Mouse (Mus musculus) liver, adult 2 months (tissue): ENCODE measurements around the gene Srm. TPM values are rescaled to one million over a fixed set of nuclear protein-coding genes. Genes with fewer than 3 reads are reported as not detected.

Experiments
- DNase-seq: peaks from one replicate; pipeline ENCODE4 v3.0.0-alpha.2; 2011; ENCODE audit warnings: low read depth, low spot score; ENCODE audit errors: extremely low read depth
- H3K27ac ChIP-seq: fragments of 200-500 bp; replicated peaks from 2 replicates; pipeline ENCODE4 v1.5.1; 2012; ENCODE audit warnings: low read depth, mild to moderate bottlenecking, control low read depth, inconsistent platforms, low read length; ENCODE audit not compliant: insufficient read depth
- H3K27me3 ChIP-seq: fragments of 200-500 bp; 2 replicates; pipeline ENCODE4 v1.6.1; 2012; ENCODE audit warnings: mild to moderate bottlenecking, moderate library complexity, low read length, inconsistent platforms; ENCODE audit not compliant: control insufficient read depth, insufficient read depth
- H3K36me3 ChIP-seq: fragments of 200-500 bp; 2 replicates; pipeline ENCODE4 v1.6.1; 2012; ENCODE audit warnings: low read length, inconsistent platforms; ENCODE audit not compliant: control insufficient read depth, insufficient read depth
- H3K4me1 ChIP-seq: fragments of 200-500 bp; 2 replicates; pipeline ENCODE4 v1.6.1; 2011; ENCODE audit warnings: low read length; ENCODE audit not compliant: control insufficient read depth, insufficient read depth
- H3K4me3 ChIP-seq: fragments of 200-500 bp; 2 replicates; pipeline ENCODE4 v1.5.1; 2011; ENCODE audit warnings: low read depth, mild to moderate bottlenecking, control low read depth, low read length, moderate library complexity; ENCODE audit not compliant: insufficient read depth
- H3K79me2 ChIP-seq: fragments of 200-500 bp; 2 replicates; pipeline ENCODE4 v1.6.1; 2012; ENCODE audit warnings: inconsistent platforms, mild to moderate bottlenecking, low read length, moderate library complexity; ENCODE audit not compliant: control insufficient read depth, insufficient read depth
- H3K9ac ChIP-seq: fragments of 200-500 bp; 2 replicates; pipeline ENCODE4 v1.6.1; 2012; ENCODE audit warnings: low read depth, mild to moderate bottlenecking, control low read depth, inconsistent platforms, low read length
- CTCF ChIP-seq: fragments of 200-500 bp; IDR thresholded peaks from 2 replicates; pipeline ENCODE4 v1.5.1; 2011; ENCODE audit warnings: low read depth, low read length, control low read depth
- POLR2A ChIP-seq: fragments of 200-500 bp; IDR thresholded peaks from 2 replicates; pipeline ENCODE4 v1.6.1; 2011; ENCODE audit warnings: low read length, control low read depth; ENCODE audit not compliant: insufficient read depth; ENCODE audit errors: extremely low read depth
- WGBS: fragments of 180-500 bp; shearing (Covaris S2); methylation state at CpG from one replicate; pipeline ENCODE4 v1.1.7; 2018; 5-methylcytosine and 5-hydroxymethylcytosine counted together
- polyA plus RNA-seq: library from polyadenylated mRNA; depleted of rRNA; stranded (reverse); fragments of >200 nt; gene quantifications from 2 replicates; pipeline ENCODE4 v1.2.3, GENCODE M21; 2012
- total RNA-seq: library from RNA; depleted of rRNA; stranded (reverse); fragments of >200 nt; gene quantifications from 2 replicates; pipeline ENCODE4 v1.2.3, GENCODE M21; 2014

Srm gene
- total and polyA plus RNA-seq, 2 experiments, result 11.1 to 39.5 TPM

DNA sequence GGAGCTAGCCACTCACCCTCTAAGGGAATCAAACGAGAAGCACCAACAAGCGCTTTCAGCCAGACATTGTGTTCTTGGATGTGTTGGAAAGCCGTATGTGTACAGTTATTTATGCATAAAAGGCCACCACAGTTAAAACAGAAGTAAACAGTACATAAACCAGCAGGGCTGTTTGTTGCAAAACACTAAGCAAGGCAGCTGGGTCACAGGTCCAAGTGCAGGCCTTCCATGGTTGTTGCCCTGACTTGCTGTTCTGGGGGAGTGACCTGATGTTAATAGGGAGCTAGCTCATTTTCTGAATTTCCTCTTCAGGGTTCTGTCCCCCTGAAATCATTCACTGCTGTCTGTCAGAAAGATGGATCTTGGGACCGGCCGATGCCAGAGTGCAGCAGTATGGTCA is 18.5 kb downstream of the Srm start:
- WGBS, result 59% methylated on average over 5 of the region's 5 CpGs
- Histone ChIP-seq H3K4me3 (no peak overlapping the region), H3K27ac (peak overlapping the region; percentile 63)

GRCm38 (mm10) chr4:148610631-148611364 is 19.5 kb downstream of the Srm start:
- Histone ChIP-seq H3K79me2 (no peaks in the 10 kb centered on the region), H3K27ac (no peak overlapping the region; the same call in 1 of the 2 replicates), H3K27me3 (no peaks in the 10 kb centered on the region), H3K4me3 (no peak overlapping the region), H3K4me1 (peaks cover 10% of the 10 kb centered on the region), H3K36me3 (peaks cover 64% of the 10 kb centered on the region), H3K9ac (no peak overlapping the region)
- no peak for DNase-seq
- 58% methylated on average over 5 of the region's 5 CpGs for WGBS
- no peak for TF ChIP-seq CTCF
- TF ChIP-seq POLR2A, result no peak

More for the DNA sequence above, 18.5 kb downstream of the Srm start:
- no peaks in the 10 kb centered on the region for H3K27me3 ChIP-seq
- no peak overlapping the region for H3K9ac ChIP-seq
- no peaks in the 10 kb centered on the region for H3K79me2 ChIP-seq
- peak; percentile 80 for DNase-seq
- TF ChIP-seq POLR2A, result no peak
- TF ChIP-seq CTCF, result no peak
- H3K36me3 ChIP-seq, result peaks cover 56% of the 10 kb centered on the region
- peaks cover 10% of the 10 kb centered on the region for H3K4me1 ChIP-seq

DNA sequence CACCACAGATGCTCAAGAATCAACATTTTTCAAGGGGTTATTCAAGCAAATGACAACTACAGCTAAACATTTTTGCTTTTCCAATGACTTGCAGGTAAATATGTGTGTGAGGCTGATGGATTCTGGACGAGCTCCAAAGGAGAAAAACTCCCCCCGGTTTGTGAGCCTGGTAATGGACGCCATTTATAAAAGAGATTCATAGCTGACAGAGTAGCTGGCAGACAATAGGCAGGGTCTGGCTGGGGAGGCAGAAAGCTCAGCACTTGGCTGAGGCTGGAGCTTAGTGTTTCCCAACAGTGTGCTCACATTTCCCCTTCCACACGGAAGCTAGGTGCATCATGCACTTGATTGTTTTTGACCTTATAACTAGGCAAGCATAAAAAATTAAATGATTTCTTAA is 21.3 kb downstream of the Srm start:
- DNase-seq, result no peak
- Histone ChIP-seq H3K4me3 (no peak overlapping the region), H3K27ac (no peak overlapping the region), H3K79me2 (no peaks in the 10 kb centered on the region), H3K4me1 (peaks cover 9% of the 10 kb centered on the region), H3K9ac (no peak overlapping the region), H3K36me3 (peaks cover 70% of the 10 kb centered on the region), H3K27me3 (no peaks in the 10 kb centered on the region)
- TF ChIP-seq CTCF, result no peak
- no peak for TF ChIP-seq POLR2A
- WGBS, result 50% methylated on average over 4 of the region's 4 CpGs

DNA sequence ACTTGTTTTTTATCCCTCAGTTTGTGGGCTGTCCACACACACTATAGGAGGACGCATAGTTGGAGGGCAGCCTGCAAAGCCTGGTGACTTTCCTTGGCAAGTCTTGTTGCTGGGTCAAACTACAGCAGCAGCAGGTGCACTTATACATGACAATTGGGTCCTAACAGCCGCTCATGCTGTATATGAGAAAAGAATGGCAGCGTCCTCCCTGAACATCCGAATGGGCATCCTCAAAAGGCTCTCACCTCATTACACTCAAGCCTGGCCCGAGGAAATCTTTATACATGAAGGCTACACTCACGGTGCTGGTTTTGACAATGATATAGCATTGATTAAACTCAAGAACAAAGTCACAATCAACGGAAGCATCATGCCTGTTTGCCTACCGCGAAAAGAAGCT is 22.4 kb downstream of the Srm start:
- WGBS, result 79% methylated on average over 9 of the region's 9 CpGs
- Histone ChIP-seq H3K4me3 (no peak overlapping the region), H3K36me3 (peaks cover 68% of the 10 kb centered on the region), H3K27me3 (no peaks in the 10 kb centered on the region), H3K4me1 (peaks cover 5% of the 10 kb centered on the region), H3K9ac (no peak overlapping the region), H3K79me2 (no peaks in the 10 kb centered on the region), H3K27ac (no peak overlapping the region)
- TF ChIP-seq POLR2A, result no peak
- TF ChIP-seq CTCF, result no peak
- no peak for DNase-seq

- no peak for DNase-seq
- Histone ChIP-seq H3K36me3 (peaks cover 69% of the 10 kb centered on the region), H3K27ac (peak overlapping the region; percentile 10), H3K4me1 (peaks cover 36% of the 10 kb centered on the region), H3K27me3 (no peaks in the 10 kb centered on the region), H3K79me2 (peaks cover 16% of the 10 kb centered on the region; the same call in 1 of the 2 replicates), H3K4me3 (no peak overlapping the region), H3K9ac (no peak overlapping the region)
- TF ChIP-seq POLR2A (no peak), CTCF (no peak)
- 28% methylated on average over 1 of the region's 1 CpGs for WGBS
Observed at GRCm38 (mm10) chr4:148619805-148620204, 28.5 kb downstream of the Srm start.

DNA sequence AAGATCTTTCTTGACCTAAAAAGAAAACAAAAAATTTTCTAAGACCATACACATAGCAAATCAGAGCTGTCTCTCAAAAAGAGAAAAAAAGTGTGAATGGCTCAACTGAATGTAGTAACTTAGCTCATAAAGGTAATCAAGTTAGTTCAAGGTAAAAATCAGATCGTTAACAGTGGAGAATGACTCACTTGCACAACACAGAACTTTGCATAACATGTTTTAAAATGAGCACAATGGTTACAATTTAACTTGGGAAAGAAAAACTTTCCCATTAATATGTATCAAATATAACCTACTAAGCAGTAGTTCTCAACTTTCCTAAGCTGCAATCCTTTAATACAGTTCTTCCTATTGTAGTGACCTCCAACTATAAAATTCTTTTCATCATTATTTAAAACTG is 29.4 kb downstream of the Srm start:
- WGBS, result 23% methylated on average over 1 of the region's 1 CpGs
- DNase-seq, result peak; percentile 91
- peak overlapping the region; percentile 63; the same call in 1 of the 2 replicates for H3K27ac ChIP-seq
- no peak for TF ChIP-seq CTCF
- H3K4me3 ChIP-seq, result no peak overlapping the region
- no peak overlapping the region for H3K9ac ChIP-seq
- H3K4me1 ChIP-seq, result peaks cover 38% of the 10 kb centered on the region
- H3K79me2 ChIP-seq, result peaks cover 21% of the 10 kb centered on the region; the same call in 1 of the 2 replicates
- peaks cover 64% of the 10 kb centered on the region for H3K36me3 ChIP-seq
- no peaks in the 10 kb centered on the region for H3K27me3 ChIP-seq
